Mouse (Mus musculus) adrenal gland, adult 8-10 months (tissue): ENCODE results near the gene Med13. TPM values are rescaled to one million over a fixed set of nuclear protein-coding genes. Genes with fewer than 3 reads are reported as not detected.
A peak's percentile ranks its signal among the peaks of the same experiment; 100 is the strongest.
"Not testable (repeated sequence)": the region's sequence is repeated elsewhere in the genome, so short reads cannot be mapped to it uniquely, and the experiment has no call there.

ENCODE experiments used
- DNase-seq: peaks from one replicate; pipeline ENCODE4 v3.0.0; 2022
- total RNA-seq, 4 experiments: library from RNA; stranded (reverse); gene quantifications; 2 replicates each; pipeline ENCODE4 v1.2.4; 2022

Med13 gene
- total RNA-seq, 4 experiments from 2014 or later: 38.2 to 62.7 (median 52.8) TPM

GRCm38 (mm10) chr11:86378981-86379380 lies 21.6 kb upstream of the Med13 start:
- no peak for DNase-seq

- DNase-seq: no peak
Observed at GRCm38 (mm10) chr11:86377841-86378240, 20.4 kb upstream of the Med13 start.

GRCm38 (mm10) chr11:86376707-86377106 lies 19.3 kb upstream of the Med13 start:
- DNase-seq: no peak

- DNase-seq: no peak
Observed at GRCm38 (mm10) chr11:86375086-86375485, 17.7 kb upstream of the Med13 start.

GRCm38 (mm10) chr11:86371266-86371665 lies 13.9 kb upstream of the Med13 start:
- no peak for DNase-seq

- no peak for DNase-seq
Observed at GRCm38 (mm10) chr11:86369860-86370259, 12.5 kb upstream of the Med13 start.

GRCm38 (mm10) chr11:86369003-86369402 lies 11.6 kb upstream of the Med13 start:
- DNase-seq: no peak

- DNase-seq: no peak
Observed at GRCm38 (mm10) chr11:86364709-86365452, 7.5 kb upstream of the Med13 start.

- peak; percentile 98 for DNase-seq
Observed at GRCm38 (mm10) chr11:86357984-86358528, 654 bp upstream of the Med13 start.

GRCm38 (mm10) chr11:86356007-86356853 lies 1.2 kb downstream of the Med13 start:
- DNase-seq: no peak

GRCm38 (mm10) chr11:86353586-86353985 lies 3.8 kb downstream of the Med13 start:
- no peak for DNase-seq

- DNase-seq: no peak
Observed at GRCm38 (mm10) chr11:86351766-86352315, 5.6 kb downstream of the Med13 start.

- no peak for DNase-seq
Observed at GRCm38 (mm10) chr11:86350636-86351138, 6.7 kb downstream of the Med13 start.

- DNase-seq: no peak
Observed at GRCm38 (mm10) chr11:86349325-86349724, 8.1 kb downstream of the Med13 start.

- no peak for DNase-seq
Observed at GRCm38 (mm10) chr11:86348872-86349271, 8.5 kb downstream of the Med13 start.

GRCm38 (mm10) chr11:86347387-86348122 lies 9.8 kb downstream of the Med13 start:
- DNase-seq: no peak

GRCm38 (mm10) chr11:86346525-86346924 lies 10.9 kb downstream of the Med13 start:
- DNase-seq: no peak

GRCm38 (mm10) chr11:86344940-86345339 lies 12.5 kb downstream of the Med13 start:
- not testable (repeated sequence) for DNase-seq

- DNase-seq: no peak
Observed at GRCm38 (mm10) chr11:86324251-86324650, 33.2 kb downstream of the Med13 start.

- DNase-seq: not testable (repeated sequence)
Observed at GRCm38 (mm10) chr11:86314992-86315391, 42.4 kb downstream of the Med13 start.

GRCm38 (mm10) chr11:86310280-86310679 lies 47.1 kb downstream of the Med13 start:
- no peak for DNase-seq

GRCm38 (mm10) chr11:86292201-86292600 lies 65.2 kb downstream of the Med13 start:
- DNase-seq: not testable (repeated sequence)
